Mouse (Mus musculus): ENCODE measurements around the gene Auts2. TPM values are rescaled to one million over a fixed set of nuclear protein-coding genes. Genes with fewer than 3 reads are reported as not detected.

Gene Auts2
- total RNA-seq, 2 experiments from 2014 or later = 33.6 to 40.6 TPM

- DNase-seq = no peak
Measured at GRCm38 (mm10) chr5:131797044-131797443, 746.1 kb downstream of the Auts2 start.

DNA sequence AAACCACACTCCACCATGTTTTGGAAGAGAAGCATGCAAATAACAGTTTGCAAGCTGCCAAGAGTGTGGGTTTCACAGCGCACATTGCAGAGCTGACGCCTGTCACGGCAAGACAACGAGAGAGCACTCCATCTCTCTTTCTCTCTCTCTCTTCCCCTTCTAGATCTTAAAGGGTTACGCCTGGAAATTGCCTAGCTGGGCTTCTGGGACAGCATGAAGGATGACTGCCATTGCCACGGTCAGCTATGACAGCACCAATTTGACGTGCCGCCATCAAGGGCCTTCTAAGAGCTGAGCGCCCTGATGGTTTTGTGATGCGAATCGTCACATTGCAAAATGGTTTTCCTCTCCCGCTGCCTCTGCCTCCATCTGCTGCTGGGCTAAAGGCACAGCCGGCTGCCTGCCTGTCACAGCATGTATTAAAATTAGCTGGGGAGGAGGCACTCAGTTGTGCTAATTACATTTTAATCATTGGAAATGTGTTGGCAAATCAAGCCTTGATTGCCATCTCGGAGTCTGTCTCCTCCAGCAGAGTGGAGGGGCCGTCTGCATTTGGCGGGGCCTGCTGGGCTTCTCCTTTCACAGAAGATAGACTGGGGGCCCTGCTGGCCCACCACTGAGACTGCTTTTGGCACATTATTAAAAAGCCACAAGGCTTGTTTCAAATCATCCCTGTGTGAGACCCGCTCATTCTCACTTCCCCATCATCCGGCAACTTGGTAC, 748.6 kb downstream of the Auts2 start:
- no peak for DNase-seq

DNA sequence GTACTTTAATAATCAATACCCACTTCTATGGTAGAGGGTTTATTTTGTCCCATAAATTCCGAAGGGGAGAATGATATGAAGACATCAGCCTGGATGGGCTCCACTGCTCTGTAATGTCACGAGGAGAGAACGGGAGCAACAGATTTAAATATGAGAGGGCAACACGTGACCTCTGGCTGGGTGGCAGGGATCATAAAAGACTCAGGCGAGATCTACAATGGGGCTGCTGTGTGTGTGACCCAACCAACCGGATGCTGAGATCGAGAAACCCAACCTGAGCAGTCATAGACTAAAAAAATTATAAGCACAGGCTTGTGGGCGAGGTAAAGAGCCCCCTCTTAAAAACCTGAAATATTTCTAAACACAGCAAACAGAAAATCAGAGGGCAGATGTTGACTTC, 753.5 kb downstream of the Auts2 start:
- no peak for DNase-seq

DNA sequence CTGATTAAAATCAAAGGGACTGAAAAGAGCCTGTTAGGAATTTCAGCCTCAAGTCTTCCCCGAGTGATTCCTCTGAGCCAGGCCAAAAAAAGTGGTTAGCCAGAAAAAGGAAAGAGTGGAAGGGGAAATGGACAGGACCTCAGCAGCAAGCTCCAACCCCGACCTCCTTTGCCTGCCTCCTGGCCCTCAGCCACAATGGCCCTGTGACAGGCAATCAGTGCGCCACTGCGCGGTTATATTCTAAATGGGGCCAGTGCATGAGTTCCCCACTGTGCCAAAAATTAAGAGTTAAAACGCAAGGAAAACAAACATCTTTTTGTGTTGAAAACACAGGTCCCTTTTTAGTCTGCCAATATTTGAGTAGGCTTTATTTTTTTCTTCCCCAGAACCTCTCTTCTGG, 755.1 kb downstream of the Auts2 start:
- DNase-seq = no peak

DNA sequence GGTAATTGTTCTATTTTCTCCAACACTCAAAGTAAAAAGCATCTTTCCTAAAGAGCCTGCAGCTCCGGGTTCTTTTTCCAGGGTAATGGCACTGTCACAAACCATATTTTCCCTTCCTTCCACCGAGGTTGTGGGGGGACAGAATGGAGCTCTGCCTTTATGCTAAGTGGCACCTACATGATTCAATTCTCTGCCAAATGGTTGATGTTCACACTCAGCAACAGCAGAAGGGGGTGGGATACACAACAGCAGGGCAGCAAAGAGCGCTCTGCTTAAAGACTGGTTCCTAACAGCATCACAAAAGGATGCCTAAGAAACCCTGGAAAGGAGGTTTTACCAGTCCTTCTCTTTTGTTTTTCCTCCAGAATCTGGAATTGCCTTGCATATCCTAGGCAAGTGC, 759.9 kb downstream of the Auts2 start:
- no peak for DNase-seq

DNA sequence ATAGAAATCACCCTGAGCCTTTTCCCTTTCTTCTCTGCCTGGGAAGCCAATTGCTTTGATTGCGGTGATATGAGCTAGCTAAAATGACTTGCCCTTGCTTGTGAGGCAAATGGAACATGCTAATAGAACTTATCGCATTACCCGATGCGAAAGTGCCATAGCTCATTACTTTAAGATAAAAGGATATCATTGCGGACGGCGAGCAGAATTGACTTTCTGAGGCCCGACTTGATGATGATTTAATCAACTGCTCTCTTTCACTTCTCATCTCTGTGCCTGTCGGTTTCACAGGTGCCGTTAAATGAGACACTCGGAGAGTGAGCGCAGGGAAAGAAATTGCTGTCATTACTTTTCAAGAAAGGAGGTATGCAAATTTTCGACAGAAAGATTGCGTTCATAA, 762.1 kb downstream of the Auts2 start:
- no peak for DNase-seq

- DNase-seq = no peak
Measured at GRCm38 (mm10) chr5:131779171-131779570, 764.0 kb downstream of the Auts2 start.

GRCm38 (mm10) chr5:131775672-131776071, 767.5 kb downstream of the Auts2 start:
- DNase-seq = no peak

GRCm38 (mm10) chr5:131775222-131775621, 767.9 kb downstream of the Auts2 start:
- DNase-seq = no peak

GRCm38 (mm10) chr5:131774792-131775191, 768.4 kb downstream of the Auts2 start:
- no peak for DNase-seq

DNA sequence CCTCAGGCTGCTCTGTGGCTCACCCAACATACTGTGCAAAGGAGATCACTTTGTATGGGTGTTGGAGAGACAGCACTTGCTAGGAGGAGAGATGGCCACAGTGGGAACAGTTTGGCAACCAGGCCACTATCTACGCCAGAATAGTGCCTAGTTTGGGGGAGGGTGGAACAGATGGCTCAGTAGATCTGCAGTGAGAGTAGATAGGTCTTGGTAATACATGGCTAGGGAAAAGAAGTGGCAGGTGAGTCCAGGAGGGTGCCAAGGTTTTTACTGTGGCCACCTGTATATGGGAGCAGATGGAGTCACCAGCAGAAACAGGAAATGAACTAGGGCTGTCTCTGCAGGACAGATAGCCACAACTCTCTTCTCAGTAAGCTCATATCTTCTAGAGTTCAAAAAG, 770.5 kb downstream of the Auts2 start:
- DNase-seq = no peak

- DNase-seq = no peak
Measured at GRCm38 (mm10) chr5:131769273-131769672, 773.9 kb downstream of the Auts2 start.

DNA sequence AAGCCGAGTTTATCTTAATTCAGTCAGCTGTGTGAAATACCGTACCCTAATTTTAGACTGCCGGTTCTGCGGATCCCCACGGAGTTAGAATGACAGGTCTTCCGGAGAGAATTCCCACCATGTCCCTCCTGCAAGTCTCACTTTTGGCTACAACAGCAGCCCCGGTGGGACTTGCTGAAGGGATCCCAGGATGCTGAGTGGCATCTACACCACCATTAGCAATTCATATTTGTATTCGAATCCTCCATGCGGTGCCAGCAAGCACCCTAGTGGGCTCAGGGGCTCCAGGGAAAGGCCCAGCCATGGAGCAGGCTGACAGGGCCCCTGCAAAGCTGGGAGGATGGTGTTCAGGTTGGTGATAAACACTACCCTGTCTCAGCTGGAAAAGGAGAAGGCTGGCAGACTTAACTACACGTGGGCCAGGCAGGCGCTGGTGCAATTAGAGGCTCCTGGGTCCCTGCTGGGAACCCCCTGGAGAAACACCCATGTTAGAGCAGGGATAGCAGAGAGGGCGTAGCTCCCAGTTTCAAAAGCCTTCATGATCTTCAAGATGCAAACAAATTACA, 775.4 kb downstream of the Auts2 start:
- no peak for DNase-seq

GRCm38 (mm10) chr5:131767176-131767575, 776.0 kb downstream of the Auts2 start:
- DNase-seq = no peak

GRCm38 (mm10) chr5:131759432-131759831, 783.7 kb downstream of the Auts2 start:
- no peak for DNase-seq

- DNase-seq = peak in 1 of 2 experiments; percentile 8
Measured at GRCm38 (mm10) chr5:131750330-131750729, 792.8 kb downstream of the Auts2 start.

GRCm38 (mm10) chr5:131749211-131749610, 793.9 kb downstream of the Auts2 start:
- DNase-seq = peak; percentile 13 to 47

- no peak for DNase-seq
Measured at GRCm38 (mm10) chr5:131743069-131743468, 800.1 kb downstream of the Auts2 start.

DNA sequence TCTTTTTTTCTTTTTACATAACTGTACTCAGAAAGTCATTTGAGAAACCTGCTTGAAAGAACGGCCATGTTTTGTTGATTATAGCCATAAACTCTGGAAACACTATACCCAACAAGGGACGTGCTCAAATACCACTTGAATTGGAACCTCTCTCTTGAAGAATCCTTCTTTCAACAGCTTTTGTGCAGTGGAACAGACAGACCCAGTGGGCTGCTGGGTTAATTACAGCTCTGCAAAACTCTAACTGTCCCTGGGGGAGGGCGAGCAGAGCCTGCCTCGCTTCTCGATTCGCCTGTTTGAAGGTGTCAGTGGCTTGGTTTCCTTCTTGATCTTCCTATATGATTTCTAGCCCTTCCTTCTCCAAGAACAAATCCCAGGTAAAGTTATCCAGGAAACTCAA, 805.7 kb downstream of the Auts2 start:
- DNase-seq = no peak

- peak; percentile 71 to 77 for DNase-seq
Measured at GRCm38 (mm10) chr5:131733324-131733660, 809.9 kb downstream of the Auts2 start.

DNA sequence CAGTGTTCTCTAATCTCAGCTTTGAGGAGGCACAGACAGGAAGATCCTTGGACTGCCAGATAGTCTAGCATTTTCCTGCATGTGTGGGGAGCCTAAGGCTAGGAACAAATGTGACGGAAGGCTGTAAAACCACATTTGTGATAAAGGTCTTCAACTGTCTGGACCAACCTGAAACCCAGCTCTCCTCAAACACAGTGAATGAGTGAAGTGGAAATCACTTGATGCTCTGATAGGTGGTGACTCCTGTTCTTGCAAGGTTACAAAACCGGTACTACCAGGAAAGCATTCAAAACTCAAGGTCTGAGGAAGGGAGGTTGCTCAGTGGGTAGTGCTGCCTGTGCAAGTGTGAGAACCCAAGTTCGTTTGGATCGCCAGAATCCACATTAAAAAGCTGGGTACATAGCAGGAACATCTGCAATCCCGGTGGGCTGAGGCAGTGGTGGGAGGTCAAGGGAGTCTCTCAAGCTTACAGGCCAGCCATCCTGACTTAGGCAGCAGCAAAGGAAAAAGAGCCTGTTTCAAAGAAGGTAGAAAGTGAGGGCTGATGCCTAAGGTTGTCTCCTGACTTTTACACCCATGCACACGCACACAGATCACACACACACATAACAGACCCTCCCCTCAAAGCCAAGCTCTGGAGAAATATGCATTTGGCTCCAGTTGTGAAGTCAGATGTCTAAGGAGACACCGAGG, 810.4 kb downstream of the Auts2 start:
- no peak for DNase-seq

- peak; percentile 69 to 75 for DNase-seq
Measured at GRCm38 (mm10) chr5:131729456-131729855, 813.7 kb downstream of the Auts2 start.

GRCm38 (mm10) chr5:131727909-131728308, 815.2 kb downstream of the Auts2 start:
- peak; percentile 20 to 33 for DNase-seq

DNA sequence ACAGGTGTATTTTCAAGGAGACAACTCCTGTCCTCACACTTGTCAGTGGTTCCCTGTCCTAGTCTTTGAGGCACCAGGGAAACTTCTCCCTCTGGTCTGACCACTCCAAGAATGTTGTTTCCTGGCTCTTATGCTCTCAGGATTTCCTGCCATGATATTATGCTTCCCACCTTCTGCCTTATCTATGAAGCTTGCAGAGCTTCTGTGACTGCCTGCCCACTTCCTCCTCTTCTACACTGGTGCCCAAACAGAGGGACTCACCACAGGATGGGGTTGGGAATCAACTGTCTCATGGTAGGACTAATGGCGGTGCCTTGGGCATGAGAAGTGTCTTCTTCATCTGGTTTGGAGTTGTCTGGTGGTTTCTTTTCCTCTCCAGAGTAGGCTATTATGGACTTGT, 818.6 kb downstream of the Auts2 start:
- no peak for DNase-seq
